Mouse (Mus musculus) ES-E14 (cell line): ENCODE results near the gene Stat5a.

Experiments used
- CHD2 ChIP-seq: IDR thresholded peaks from 2 replicates; pipeline ENCODE4 v1.6.1; 2014; ENCODE audit warnings: mild to moderate bottlenecking, low read depth, low read length, inconsistent platforms
- MAFK ChIP-seq: IDR thresholded peaks from 2 replicates; pipeline ENCODE4 v1.6.1; 2014; ENCODE audit warnings: mild to moderate bottlenecking, low read depth, low read length, inconsistent platforms; ENCODE audit not compliant: insufficient read depth

GRCm38 (mm10) chr11:100821605-100822220, 37.4 kb upstream of the Stat5a start:
- TF ChIP-seq CHD2 (no peak), MAFK (no peak)
